Mouse (Mus musculus) activated CD4-positive, CD25-positive, alpha-beta regulatory T cell, adult 4 months (primary cell): ENCODE results near the gene Ifna5. TPM values are rescaled to one million over a fixed set of nuclear protein-coding genes. Genes with fewer than 3 reads are reported as not detected.
"Not testable (repeated sequence)": the region's sequence is repeated elsewhere in the genome, so short reads cannot be mapped to it uniquely, and the experiment has no call there.

Experiments
- ATAC-seq: one replicate; pipeline ENCODE4 v1.8.0; 2017
- polyA plus RNA-seq, 2 experiments: library from polyadenylated mRNA; unstranded; fragments of 100-300 nt; shearing (Covaris generic); gene quantifications; one replicate each; pipeline ENCODE4 v1.2.1; 2017

The Ifna5 gene
- not detected for polyA plus RNA-seq

DNA sequence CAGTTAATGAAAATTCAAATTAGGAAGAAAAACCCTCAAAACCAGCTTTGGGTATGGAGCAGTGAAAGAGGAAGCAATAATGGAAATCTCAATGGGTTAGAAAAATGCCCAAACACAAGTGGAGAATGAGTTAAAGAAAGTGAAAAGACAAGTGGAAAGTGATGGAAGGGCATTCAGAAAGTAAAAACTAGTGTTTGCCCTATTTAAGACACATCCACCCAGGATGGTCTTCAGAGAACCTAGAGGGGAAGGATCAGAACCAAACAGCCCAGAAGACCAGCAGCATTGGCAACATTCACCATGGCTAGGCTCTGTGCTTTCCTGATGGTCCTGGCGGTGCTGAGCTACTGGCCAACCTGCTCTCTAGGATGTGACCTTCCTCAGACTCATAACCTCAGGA, at the start of gene Ifna5:
TSS of gene Ifna5 (plus strand) at position 301 of the 400 bp plus-strand sequence.
- not testable (repeated sequence) for ATAC-seq

DNA sequence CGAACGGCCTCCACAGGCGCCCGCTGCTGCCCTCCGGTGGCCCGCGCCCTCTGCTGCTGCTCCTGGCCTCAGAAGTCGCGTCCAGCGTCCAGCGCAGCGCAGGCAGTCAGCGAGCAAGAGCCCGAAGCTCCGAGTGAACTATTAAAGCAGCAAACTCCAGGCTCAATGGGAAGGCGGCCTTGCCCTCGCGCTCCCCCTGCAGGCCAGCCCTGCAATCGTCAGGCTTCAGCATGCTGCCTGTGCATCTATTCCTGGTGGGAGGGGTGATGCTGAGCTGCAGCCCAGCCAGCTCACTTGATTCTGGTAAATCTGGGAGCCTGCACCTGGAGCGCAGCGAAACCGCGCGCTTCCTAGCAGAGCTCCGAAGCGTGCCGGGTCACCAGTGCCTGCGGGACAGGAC, 46.9 kb upstream of the Ifna5 start, which contains the start of gene Gm13277:
TSS of gene Gm13277 (plus strand) at position 231 of the 400 bp plus-strand sequence.
- not testable (repeated sequence) for ATAC-seq

DNA sequence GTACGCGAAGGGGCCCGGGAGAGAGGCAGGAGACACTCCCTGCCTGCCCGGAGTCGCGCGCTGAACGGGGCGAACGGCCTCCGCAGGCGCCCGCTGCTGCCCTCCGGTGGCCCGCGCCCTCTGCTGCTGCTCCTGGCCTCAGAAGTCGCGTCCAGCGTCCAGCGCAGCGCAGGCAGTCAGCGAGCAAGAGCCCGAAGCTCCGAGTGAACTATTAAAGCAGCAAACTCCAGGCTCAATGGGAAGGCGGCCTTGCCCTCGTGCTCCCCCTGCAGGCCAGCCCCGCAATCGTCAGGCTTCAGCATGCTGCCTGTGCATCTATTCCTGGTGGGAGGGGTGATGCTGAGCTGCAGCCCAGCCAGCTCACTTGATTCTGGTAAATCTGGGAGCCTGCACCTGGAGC, 44.1 kb upstream of the Ifna5 start, which contains the start of gene Gm13278:
TSS of gene Gm13278 (plus strand) at position 301 of the 400 bp plus-strand sequence.
- not testable (repeated sequence) for ATAC-seq

DNA sequence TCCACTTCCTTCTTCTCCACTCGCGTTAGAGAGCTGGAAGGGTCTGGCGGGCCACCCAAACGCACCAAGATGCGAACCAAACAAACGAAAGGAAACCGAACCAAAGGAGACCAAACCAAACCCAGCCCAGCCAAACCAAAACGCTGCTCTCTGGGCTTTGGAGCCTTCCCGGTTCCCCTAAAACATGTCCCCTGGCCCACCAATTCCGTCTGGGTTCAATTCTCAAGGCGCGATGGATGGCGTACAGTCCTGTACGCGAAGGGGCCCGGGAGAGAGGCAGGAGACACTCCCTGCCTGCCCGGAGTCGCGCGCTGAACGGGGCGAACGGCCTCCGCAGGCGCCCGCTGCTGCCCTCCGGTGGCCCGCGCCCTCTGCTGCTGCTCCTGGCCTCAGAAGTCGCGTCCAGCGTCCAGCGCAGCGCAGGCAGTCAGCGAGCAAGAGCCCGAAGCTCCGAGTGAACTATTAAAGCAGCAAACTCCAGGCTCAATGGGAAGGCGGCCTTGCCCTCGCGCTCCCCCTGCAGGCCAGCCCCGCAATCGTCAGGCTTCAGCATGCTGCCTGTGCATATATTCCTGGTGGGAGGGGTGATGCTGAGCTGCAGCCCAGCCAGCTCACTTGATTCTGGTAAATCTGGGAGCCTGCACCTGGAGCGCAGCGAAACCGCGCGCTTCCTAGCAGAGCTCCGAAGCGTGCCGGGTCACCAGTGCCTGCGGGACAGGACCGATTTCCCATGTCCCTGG, 41.2 kb upstream of the Ifna5 start, which contains the start of gene Gm13275:
TSS of gene Gm13275 (plus strand) at position 552 of the 740 bp plus-strand sequence.
- not testable (repeated sequence) for ATAC-seq

DNA sequence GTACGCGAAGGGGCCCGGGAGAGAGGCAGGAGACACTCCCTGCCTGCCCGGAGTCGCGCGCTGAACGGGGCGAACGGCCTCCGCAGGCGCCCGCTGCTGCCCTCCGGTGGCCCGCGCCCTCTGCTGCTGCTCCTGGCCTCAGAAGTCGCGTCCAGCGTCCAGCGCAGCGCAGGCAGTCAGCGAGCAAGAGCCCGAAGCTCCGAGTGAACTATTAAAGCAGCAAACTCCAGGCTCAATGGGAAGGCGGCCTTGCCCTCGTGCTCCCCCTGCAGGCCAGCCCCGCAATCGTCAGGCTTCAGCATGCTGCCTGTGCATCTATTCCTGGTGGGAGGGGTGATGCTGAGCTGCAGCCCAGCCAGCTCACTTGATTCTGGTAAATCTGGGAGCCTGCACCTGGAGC, 38.2 kb upstream of the Ifna5 start, which contains the start of gene Gm13279:
TSS of gene Gm13279 (plus strand) at position 301 of the 400 bp plus-strand sequence.
- not testable (repeated sequence) for ATAC-seq

DNA sequence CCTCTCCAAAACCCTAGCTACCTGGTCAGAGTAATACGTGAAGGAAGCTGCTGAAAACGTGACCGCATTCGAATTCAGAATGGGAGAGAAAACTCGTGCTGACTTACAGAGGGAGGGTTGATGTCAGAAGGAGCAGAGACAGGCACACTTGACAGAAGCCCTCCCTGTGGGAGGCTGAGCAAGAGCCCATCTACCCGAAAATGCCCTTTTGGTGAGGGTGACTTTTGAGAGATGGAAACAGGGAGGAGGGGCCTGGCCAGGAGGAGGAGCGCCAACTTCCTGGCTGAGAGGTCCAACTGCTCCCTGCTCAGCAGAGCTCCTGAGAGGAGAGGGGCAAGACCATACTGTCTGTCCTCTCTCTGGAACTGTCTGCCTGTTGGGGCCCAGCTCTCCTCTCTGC, 36.0 kb upstream of the Ifna5 start, which contains the start of gene Gm13285:
TSS of gene Gm13285 (plus strand) at position 301 of the 400 bp plus-strand sequence.
- ATAC-seq, result not testable (repeated sequence)

DNA sequence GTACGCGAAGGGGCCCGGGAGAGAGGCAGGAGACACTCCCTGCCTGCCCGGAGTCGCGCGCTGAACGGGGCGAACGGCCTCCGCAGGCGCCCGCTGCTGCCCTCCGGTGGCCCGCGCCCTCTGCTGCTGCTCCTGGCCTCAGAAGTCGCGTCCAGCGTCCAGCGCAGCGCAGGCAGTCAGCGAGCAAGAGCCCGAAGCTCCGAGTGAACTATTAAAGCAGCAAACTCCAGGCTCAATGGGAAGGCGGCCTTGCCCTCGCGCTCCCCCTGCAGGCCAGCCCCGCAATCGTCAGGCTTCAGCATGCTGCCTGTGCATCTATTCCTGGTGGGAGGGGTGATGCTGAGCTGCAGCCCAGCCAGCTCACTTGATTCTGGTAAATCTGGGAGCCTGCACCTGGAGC, 32.4 kb upstream of the Ifna5 start, which contains the start of gene Gm13287:
TSS of gene Gm13287 (plus strand) at position 301 of the 400 bp plus-strand sequence.
- ATAC-seq, result not testable (repeated sequence)

DNA sequence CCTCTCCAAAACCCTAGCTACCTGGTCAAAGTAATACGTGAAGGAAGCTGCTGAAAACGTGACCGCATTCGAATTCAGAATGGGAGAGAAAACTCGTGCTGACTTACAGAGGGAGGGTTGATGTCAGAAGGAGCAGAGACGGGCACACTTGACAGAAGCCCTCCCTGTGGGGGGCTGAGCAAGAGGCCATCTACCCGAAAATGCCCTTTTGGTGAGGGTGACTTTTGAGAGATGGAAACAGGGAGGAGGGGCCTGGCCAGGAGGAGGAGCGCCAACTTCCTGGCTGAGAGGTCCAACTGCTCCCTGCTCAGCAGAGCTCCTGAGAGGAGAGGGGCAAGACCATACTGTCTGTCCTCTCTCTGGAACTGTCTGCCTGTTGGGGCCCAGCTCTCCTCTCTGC, 30.1 kb upstream of the Ifna5 start, which contains the start of gene Gm13288:
TSS of gene Gm13288 (plus strand) at position 301 of the 400 bp plus-strand sequence.
- not testable (repeated sequence) for ATAC-seq

DNA sequence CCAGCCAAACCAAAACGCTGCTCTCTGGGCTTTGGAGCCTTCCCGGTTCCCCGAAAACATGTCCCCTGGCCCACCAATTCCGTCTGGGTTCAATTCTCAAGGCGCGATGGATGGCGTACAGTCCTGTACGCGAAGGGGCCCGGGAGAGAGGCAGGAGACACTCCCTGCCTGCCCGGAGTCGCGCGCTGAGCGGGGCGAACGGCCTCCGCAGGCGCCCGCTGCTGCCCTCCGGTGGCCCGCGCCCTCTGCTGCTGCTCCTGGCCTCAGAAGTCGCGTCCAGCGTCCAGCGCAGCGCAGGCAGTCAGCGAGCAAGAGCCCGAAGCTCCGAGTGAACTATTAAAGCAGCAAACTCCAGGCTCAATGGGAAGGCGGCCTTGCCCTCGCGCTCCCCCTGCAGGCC, 29.6 kb upstream of the Ifna5 start:
- not testable (repeated sequence) for ATAC-seq

DNA sequence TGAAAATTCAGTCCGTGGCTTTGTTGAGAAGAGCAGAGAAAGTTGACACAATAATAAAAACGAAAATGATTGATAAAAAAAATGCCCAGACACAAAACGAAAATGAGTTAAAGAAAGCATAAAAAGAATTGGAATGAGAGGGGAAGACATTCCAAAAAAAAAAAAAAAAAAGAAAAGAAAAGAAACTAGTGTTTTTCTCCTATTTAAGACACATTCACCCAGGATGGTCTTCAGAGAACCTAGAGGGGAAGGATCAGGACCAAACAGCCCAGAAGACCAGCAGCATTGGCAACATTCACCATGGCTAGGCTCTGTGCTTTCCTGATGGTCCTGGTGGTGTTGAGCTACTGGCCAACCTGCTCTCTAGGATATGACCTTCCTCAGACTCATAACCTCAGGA, 19.4 kb upstream of the Ifna5 start, which contains the start of gene Ifna7:
TSS of gene Ifna7 (plus strand) at position 301 of the 400 bp plus-strand sequence.
- no peak for ATAC-seq

DNA sequence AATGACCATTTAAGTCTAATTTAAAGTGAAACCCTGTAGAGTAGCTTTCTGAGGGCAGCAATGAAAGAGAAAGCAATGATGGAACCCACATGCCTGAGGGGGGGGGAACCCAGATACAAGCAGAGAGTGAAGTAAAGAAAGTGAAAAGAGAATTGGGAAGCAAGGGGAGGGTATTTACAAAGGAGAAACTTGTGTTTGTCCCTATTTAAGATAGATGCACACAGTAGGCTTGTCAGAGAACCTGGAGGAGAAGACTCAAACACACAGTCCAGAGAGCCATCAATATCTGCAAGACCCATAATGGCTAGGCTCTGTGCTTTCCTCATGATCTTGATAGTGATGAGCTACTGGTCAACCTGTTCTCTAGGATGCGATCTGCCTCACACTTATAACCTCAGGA, 15.7 kb upstream of the Ifna5 start, which contains the start of gene Ifna11:
TSS of gene Ifna11 (plus strand) at position 301 of the 400 bp plus-strand sequence.
- no peak for ATAC-seq

DNA sequence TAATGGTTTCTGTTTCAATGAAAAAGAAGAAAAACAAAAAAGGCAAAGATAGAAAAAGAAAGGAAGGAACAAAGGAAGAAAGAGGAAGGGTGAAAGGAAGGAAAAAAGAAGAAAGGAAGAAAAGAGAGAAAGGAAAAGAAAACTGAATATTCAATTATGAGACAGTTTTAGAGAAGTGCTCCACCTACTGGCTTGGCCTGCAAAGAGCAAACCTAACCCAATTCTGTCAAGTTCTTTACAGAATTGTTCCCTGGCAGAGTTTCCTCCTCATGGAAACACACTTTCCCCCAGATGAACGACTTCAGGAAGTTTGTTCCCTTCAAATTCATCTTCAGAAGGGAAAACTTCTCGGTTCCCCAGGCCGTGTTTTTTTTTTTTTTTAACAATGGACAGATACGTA, 12.3 kb upstream of the Ifna5 start:
- no peak for ATAC-seq

DNA sequence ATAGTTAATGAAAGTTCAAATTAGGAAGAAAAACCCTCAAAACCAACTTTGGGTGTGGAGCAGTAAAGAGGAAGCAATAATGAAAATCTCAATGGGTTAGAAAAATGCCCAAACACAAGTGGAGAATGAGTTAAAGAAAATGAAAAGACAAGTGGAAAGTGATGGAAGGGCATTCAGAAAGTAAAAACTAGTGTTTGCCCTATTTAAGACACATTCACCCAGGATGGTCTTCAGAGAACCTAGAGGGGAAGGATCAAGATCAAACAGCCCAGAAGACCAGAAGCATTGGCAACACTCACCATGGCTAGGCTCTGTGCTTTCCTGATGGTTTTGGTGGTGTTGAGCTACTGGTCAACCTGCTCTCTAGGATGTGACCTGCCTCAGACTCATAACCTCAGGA, 8.2 kb upstream of the Ifna5 start, which contains the start of gene Ifna6:
TSS of gene Ifna6 (plus strand) at position 301 of the 400 bp plus-strand sequence.
- not testable (repeated sequence) for ATAC-seq

DNA sequence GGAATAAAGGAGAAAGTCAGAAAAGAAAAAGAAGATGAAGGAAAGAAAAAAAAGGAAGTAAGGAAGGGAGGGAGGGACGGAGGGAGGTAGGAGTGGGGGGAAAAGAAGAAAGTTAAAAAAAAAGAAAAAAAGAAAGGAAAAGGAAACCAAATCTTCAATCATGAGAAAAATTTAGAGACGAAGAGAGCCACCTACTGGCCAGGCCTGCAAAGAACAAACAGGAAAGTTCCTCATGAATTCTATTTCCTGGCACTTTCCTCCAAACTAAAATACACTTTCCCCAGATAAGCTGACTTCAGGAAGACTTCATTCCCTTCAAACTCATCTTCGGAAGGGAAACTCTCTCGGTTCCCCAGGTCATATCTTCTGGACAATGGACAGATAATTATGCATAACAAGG, 4.8 kb upstream of the Ifna5 start:
- peak; percentile 46 for ATAC-seq

DNA sequence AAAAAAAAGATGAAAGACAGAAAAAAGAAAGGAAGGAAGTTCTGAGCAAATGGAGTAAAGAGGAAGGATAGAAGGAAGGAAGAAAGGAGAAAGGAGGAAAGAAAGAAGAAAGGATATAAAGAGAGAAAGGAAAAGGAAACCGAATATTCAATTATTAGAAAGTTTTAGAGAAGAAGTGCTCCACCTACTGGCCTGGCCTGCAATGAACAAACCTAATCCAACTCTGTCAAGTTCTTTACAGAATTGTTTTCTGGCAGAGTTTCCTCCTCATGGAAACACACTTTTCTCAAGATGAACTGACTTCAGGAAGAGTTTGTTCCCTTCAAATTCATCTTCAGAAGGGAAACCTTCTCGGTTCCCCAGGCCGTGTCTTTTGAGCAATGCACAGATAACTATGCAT, 3.5 kb downstream of the Ifna5 start:
- ATAC-seq, result no peak

DNA sequence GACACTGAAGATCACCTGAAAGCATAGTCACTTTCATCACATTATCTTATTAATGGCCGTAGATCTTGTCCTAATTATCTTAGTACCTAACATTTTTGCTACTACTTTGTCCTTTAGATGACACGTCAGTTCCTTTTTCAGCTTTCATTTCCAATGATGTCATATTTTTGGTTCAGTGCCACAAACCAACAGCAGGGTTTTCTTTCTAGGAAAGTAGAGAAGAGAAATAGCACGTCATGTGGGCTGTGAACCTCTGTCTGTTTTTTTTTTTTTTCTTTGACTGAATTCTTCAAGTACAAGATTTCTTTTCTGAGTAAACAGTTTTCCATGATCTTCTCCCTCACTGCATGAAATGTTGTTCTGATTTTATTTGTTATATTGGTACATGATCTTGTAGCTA, 4.7 kb downstream of the Ifna5 start:
- no peak for ATAC-seq

DNA sequence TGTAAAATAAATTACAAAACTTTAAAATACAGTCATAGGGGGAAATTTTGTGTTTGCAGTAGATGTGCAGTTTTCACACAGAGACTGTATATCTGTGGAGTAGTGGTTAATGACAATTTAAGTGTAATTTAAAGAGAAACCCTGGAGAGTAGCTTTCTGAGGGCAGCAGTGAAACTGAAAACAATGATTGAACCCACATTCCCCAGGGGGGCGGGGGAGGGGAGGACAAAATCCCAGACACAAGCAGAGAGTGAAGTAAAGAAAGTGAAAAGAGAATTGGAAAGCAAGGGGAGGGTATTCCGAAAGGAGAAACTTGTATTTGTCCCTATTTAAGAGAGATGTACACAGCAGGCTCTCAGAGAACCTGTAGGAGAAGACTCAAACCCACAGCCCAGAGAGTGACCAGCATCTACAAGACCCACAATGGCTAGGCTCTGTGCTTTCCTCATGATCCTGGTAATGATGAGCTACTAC, 6.2 kb downstream of the Ifna5 start, which contains the start of gene Ifna4:
TSS of gene Ifna4 (plus strand) at position 424 of the 474 bp plus-strand sequence.
- ATAC-seq, result no peak

DNA sequence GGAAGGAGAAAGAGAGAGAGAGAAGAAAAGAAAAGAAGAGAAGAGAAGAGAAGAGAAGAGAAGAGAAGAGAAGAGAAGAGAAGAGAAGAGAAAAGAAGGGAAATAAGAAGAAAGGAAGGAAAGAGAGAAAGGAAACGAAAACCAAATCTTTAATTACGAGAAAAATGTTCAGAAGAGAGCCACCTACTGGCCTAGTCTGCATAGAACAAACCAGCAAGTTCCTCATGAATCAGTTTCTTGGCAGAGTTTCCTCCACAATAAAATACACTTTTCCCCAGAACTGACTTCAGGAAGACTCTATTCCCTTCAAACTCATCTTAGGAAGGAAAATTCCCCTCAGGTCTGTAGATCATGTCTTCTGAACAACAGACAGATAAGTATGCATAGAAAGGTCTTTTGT, 10.0 kb downstream of the Ifna5 start:
- no peak for ATAC-seq

DNA sequence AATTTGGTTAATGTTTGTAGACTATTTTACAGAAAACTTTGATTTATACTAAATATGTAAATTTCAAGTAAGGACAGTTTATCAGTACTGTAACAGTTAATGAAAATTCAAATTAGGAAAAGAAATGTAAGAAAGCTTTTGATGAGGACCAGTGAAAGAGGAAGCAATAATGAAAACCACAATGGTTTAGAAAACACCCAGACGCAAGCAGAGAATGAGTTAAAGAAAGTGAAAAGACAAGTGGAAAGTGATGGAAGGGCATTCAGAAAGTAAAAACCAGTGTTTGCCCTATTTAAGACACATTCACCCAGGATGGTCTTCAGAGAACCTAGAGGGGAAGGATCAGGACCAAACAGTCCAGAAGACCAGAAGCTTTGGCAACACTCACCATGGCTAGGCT, 14.4 kb downstream of the Ifna5 start, which contains the start of gene Ifna1:
TSS of gene Ifna1 (plus strand) at position 390 of the 400 bp plus-strand sequence.
- no peak for ATAC-seq

DNA sequence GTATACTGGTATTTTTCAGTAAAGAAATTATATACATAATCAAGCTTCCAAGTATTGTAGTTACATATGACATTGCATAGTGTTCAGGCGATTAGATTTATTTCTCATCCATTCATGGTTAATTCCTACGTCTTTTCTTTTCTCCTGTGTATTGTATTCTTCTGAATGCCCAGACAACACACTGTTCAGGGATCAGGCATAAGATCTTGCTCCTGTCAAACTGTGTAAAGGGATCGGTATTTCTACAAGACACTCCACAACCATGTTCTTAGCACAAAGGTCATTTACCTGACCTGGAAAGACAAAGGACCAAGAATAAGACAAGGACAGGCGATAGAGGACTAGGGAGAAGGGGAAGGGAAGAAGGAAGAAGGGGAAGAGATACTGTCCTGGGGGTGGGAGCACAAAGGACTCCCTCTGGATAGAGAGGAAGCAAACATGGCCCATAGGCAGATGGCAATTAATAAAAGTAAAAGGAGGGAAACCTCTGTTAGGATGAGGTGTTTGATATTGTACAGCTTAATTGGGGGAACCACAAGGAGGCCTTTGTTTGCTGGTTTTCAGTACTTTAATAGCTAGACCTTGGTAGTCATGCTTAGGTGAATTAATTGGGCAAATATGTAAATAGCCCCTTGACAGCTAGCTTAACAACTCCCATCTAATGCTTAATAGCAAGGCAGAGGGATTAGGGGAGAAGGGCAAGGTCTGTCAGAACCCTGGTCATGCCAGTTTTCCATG, 15.9 kb downstream of the Ifna5 start:
- ATAC-seq, result no peak

DNA sequence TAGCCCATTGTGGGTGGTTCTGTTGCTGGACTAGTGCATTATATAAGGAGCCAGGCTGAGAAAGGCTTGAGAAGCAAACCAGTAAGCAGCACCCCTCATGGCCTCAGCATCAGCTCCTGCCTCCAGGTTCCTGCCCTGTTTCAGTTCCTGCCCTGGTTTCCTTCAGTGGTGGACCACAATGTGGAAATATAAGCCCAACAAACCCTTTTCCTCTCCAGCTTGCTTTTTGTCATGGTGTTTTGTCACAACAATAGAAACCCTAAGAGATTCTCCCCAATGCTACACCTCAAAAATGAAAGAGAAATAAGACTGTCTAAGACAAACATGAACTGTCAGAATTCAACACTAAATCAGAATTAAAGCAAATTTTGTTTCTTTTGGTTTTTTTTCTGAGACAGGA, 23.9 kb downstream of the Ifna5 start:
- ATAC-seq, result no peak

DNA sequence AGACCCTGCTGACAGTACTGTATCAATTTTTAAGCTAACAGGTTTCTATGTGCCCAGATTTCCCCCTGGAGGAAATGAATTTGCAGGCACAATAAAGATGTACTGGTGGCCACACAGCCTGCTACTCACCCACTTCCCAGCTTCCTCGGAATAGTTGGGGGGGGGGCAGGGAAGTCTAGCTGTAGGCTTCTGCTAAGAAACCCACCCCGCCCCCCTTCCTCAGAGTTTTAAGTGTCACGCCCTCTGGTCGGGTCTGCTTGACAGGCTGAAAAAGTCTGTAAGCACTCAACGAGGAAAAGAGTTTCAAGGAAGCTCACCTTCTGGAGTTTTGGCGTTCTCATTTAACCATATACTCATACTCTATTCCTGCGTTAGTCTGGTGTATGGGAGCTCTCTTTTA, 28.0 kb downstream of the Ifna5 start:
- no peak for ATAC-seq
